Mouse (Mus musculus): ENCODE data around the gene P2rx6. TPM values are rescaled to one million over a fixed set of nuclear protein-coding genes. Genes with fewer than 3 reads are reported as not detected.

The P2rx6 gene
- 1.1 and 1.6 TPM in 2 replicates for polyA plus RNA-seq (2012; rRNA removed; ENCODE audit: low replicate concordance)

DNA sequence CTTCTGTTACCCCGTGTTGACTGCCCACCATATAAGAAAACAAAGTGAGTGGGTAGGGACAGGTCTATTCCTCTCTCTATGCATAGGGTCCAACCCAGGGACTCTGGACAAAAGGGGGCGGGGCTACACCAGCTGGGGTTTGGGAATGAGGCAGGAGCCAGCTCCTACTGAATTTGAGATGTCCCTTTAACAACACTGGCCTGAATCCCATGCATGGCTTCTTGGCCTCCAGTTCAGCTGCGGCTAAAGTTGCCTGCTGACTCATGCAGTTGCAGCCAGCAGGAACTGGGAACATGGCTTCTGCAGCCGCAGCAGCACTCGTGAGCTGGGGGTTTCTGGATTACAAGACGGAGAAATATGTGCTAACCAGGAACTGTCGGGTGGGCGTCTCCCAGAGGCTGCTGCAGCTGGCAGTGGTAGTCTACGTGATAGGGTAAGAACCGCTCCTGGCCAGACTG, at the start of gene P2rx6:
TSS of gene P2rx6 (plus strand) at position 135 of the 458 bp plus-strand sequence.

GRCm38 (mm10) chr16:17530640-17531288, 30.9 kb upstream of the P2rx6 start, which contains the start of gene Thap7:
Gene Thap7, minus strand, starts transcription at chr16:17531136.

GRCm38 (mm10) chr16:17561128-17561750, 446 bp upstream of the P2rx6 start, which contains the start of gene Lrrc74b:
Gene Lrrc74b, minus strand, starts transcription at chr16:17561247.

DNA sequence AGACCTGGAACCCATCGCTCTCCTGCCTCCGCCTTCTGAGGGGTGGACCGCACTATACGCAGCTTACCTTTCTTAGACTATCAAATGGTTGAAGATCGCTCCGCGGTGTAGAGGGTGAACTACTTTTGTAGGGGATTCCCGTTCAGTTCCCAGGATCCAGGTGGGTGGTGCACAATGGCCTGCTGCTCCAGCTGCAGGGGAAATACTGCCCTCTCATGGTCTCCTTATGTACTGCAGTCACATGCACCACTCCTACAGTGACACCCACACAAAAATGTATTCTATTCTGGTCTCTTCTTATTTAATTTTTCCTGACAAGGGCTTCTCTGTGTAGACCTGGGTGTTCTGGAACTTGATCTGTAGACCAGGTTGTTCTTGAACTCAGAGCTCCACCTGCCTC, 21.4 kb downstream of the P2rx6 start, which contains the start of gene Slc7a4:
TSS of gene Slc7a4 (minus strand) at position 151 of the 400 bp plus-strand sequence.

DNA sequence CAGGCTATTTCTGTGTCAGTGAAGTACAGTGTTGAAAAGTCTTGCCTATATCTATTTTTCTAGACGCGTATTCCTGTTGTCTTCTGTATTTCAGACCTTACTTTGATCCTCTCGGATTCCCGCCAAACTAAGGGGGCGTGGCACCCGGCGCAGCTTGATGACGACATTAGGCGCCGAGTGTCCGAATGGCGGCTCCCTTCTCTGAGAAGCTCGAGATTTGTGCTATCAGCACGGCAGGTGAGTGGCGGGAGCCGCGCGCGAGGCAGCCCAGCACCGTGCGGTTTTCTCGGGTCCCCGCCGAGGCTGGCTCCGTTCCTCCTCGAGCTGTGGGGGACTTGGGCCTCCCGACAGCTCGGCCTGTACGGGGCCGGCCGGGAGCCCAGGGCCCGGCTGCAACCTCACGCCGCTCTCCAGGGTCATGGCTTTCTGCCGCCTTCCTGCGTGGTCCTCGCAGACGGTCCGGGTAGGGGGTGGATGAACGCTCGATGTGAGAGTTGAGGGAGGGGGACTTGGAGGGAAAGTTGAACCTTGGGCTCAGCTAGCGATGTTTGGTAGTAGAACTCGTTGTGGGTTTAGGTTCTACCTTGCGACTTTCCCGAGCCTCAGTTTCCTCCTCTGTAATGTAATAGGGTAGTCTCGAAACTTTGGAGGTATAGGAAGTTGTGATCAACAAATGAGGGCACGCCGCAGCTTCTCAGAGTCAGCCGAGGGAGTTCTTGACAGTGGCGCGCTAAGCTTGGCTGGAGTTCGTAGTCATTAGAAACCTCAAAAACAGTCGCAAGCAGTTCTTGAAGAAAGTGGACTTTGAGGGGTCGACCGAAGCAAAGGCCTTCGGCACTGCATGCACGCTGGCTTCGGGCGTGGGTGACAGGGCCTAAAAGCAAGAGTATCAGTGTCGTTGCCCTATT, 57.8 kb downstream of the P2rx6 start, which contains the start of gene Smpd4:
TSS of gene Smpd4 (plus strand) at position 157 of the 908 bp plus-strand sequence.

Other genes starting within 250 kb of the P2rx6 start
- gene Serpind1, start 230.5 kb upstream of the P2rx6 start, polyA plus RNA-seq (2012; rRNA removed; ENCODE audit: low replicate concordance) = 0.08 TPM in 1 of 2 replicates, not detected in the other
- 2.6 and 4.5 TPM in 2 replicates for gene Snap29, start 155.9 kb upstream of the P2rx6 start, polyA plus RNA-seq (2012; rRNA removed; ENCODE audit: low replicate concordance)
- gene Pi4ka, start 155.6 kb upstream of the P2rx6 start, polyA plus RNA-seq (2012; rRNA removed; ENCODE audit: low replicate concordance) = 32.3 and 39.8 TPM in 2 replicates
- gene Crkl, start 109.9 kb upstream of the P2rx6 start, polyA plus RNA-seq (2012; rRNA removed; ENCODE audit: low replicate concordance) = 26.8 and 38.8 TPM in 2 replicates
- 0.87 and 0.91 TPM in 2 replicates for gene Aifm3, start 72.3 kb upstream of the P2rx6 start, polyA plus RNA-seq (2012; rRNA removed; ENCODE audit: low replicate concordance)
- 143 and 180 TPM in 2 replicates for gene Lztr1, start 53.2 kb upstream of the P2rx6 start, polyA plus RNA-seq (2012; rRNA removed; ENCODE audit: low replicate concordance)
- 75.3 and 98.6 TPM in 2 replicates for gene Thap7, start 30.7 kb upstream of the P2rx6 start, polyA plus RNA-seq (2012; rRNA removed; ENCODE audit: low replicate concordance)
- 0.21 and 0.33 TPM in 2 replicates for gene Lrrc74b, start 638 bp upstream of the P2rx6 start, polyA plus RNA-seq (2012; rRNA removed; ENCODE audit: low replicate concordance)
- 14.7 and 24.5 TPM in 2 replicates for gene Slc7a4, start 21.3 kb downstream of the P2rx6 start, polyA plus RNA-seq (2012; rRNA removed; ENCODE audit: low replicate concordance)
- gene Smpd4, start 57.5 kb downstream of the P2rx6 start, polyA plus RNA-seq (2012; rRNA removed; ENCODE audit: low replicate concordance) = 17.7 and 54.4 TPM in 2 replicates
- 0.55 and 0.85 TPM in 2 replicates for gene Ccdc74a, start 84.6 kb downstream of the P2rx6 start, polyA plus RNA-seq (2012; rRNA removed; ENCODE audit: low replicate concordance)
- 85.9 and 111 TPM in 2 replicates for gene Med15, start 171.0 kb downstream of the P2rx6 start, polyA plus RNA-seq (2012; rRNA removed; ENCODE audit: low replicate concordance)
- 24.2 and 34.0 TPM in 2 replicates for gene Klhl22, start 197.7 kb downstream of the P2rx6 start, polyA plus RNA-seq (2012; rRNA removed; ENCODE audit: low replicate concordance)
- 32.0 and 34.5 TPM in 2 replicates for gene Scarf2, start 235.4 kb downstream of the P2rx6 start, polyA plus RNA-seq (2012; rRNA removed; ENCODE audit: low replicate concordance)

Measured in duodenum, adult 2 months (tissue).